Mouse (Mus musculus) lung, embryonic 15.5 days (tissue): Measurements from ENCODE around the gene Hnrnpa2b1. TPM values are rescaled to one million over a fixed set of nuclear protein-coding genes. Genes with fewer than 3 reads are reported as not detected.
A peak's percentile ranks its signal among the peaks of the same experiment; 100 is the strongest.

Source experiments
- ATAC-seq: fragments of 200-750 bp; cut with Nextera tagmentation; 2 replicates; pipeline ENCODE4 v1.8.0; 2017; ENCODE audit warnings: moderate number of reproducible peaks, borderline replicate concordance; ENCODE audit not compliant: low FRiP score, low TSS enrichment; ENCODE audit errors: extremely low read depth
- H3K27ac ChIP-seq: fragments of 300-500 bp; sonication (generic); 2 replicates; pipeline ENCODE4 v1.5.1; 2015; ENCODE audit warnings: moderate library complexity, mild to moderate bottlenecking, inconsistent platforms
- H3K27me3 ChIP-seq: fragments of 300-500 bp; sonication (generic); 2 replicates; pipeline ENCODE4 v1.6.1; 2015; ENCODE audit warnings: inconsistent platforms
- H3K36me3 ChIP-seq: fragments of 300-500 bp; sonication (generic); 2 replicates; pipeline ENCODE4 v1.6.1; 2015; ENCODE audit warnings: inconsistent platforms
- H3K4me1 ChIP-seq: fragments of 300-500 bp; sonication (generic); 2 replicates; pipeline ENCODE4 v1.6.1; 2015; ENCODE audit warnings: inconsistent platforms
- H3K4me2 ChIP-seq: fragments of 300-500 bp; sonication (generic); 2 replicates; pipeline ENCODE4 v1.6.1; 2015; ENCODE audit warnings: inconsistent platforms, mild to moderate bottlenecking, moderate library complexity
- H3K4me3 ChIP-seq: fragments of 300-500 bp; sonication (generic); 2 replicates; pipeline ENCODE4 v1.5.1; 2015; ENCODE audit warnings: mild to moderate bottlenecking, inconsistent platforms
- H3K9ac ChIP-seq: fragments of 300-500 bp; sonication (generic); 2 replicates; pipeline ENCODE4 v1.6.1; 2015; ENCODE audit warnings: inconsistent platforms
- H3K9me3 ChIP-seq: fragments of 300-500 bp; sonication (generic); 2 replicates; pipeline ENCODE4 v1.6.1; 2016; ENCODE audit warnings: inconsistent platforms
- WGBS: fragments of 180-500 bp; shearing (Covaris S2); methylation state at CpG from one replicate; pipeline ENCODE4 v1.1.7; 2015; 5-methylcytosine and 5-hydroxymethylcytosine counted together
- polyA plus RNA-seq: library from polyadenylated mRNA; unstranded; fragments of >200 nt; fragmentation: Nextera tagmentation; extraction: Ambion mirVana; gene quantifications from 2 replicates; pipeline ENCODE4 v1.2.1, GENCODE M21; 2015

The Hnrnpa2b1 gene
- polyA plus RNA-seq, 1 experiment from 2014 or later = 2,008 TPM

DNA sequence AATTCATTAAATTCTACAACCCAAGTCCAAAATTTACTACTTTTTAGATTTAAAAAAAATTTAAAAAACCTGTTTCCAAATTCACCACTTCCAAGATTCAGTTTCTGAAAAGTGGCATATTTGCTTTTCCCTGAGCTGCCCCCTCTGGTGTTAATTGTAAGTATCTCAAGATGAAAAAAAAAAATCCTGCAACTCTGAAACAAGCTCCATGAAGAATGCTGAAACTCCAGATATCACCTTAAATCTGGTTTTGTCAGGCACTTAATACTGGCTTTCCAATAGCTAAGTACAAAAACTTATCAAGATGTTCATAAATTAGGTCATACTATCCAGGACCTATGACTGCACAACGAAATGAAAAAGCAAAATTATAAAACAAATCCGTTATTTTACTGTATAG, 2.0 kb downstream of the Hnrnpa2b1 start:
- Histone ChIP-seq H3K9me3 (no peaks in the 10 kb centered on the region), H3K27me3 (no peaks in the 10 kb centered on the region), H3K4me1 (peaks cover 26% of the 10 kb centered on the region), H3K27ac (no peak overlapping the region), H3K4me3 (peak overlapping the region; percentile 76), H3K4me2 (peak overlapping the region; percentile 62), H3K36me3 (peaks cover 39% of the 10 kb centered on the region), H3K9ac (peak overlapping the region; percentile 37)
- WGBS = 0% methylated on average over 2 of the region's 2 CpGs
- ATAC-seq = no peak

DNA sequence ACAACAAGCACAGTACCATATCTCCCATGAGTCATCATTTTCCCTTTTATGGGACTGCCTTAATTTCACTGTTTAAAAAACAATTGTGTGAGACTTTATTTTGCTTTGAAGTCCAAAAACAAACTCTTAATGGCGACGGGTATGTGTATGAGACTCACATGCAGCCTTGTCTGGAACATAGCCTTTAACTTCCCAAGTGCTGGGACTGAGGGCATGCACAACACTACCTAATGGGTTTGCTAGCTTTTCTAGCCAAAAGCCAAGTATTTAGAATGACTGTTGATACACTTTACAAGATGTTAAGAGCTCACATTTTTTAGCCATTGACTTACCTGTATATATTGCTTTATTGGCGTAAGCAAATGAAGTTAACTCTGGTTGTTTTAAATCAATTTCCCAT, 9.3 kb downstream of the Hnrnpa2b1 start:
- Histone ChIP-seq H3K27me3 (no peaks in the 10 kb centered on the region), H3K27ac (no peak overlapping the region), H3K4me1 (peaks cover under 1% of the 10 kb centered on the region; the same call in 1 of the 2 replicates), H3K9me3 (no peaks in the 10 kb centered on the region), H3K36me3 (peaks cover 61% of the 10 kb centered on the region), H3K9ac (no peak overlapping the region), H3K4me3 (no peak overlapping the region), H3K4me2 (no peak overlapping the region)
- ATAC-seq = no peak
- 75% methylated on average over 3 of the region's 3 CpGs for WGBS

DNA sequence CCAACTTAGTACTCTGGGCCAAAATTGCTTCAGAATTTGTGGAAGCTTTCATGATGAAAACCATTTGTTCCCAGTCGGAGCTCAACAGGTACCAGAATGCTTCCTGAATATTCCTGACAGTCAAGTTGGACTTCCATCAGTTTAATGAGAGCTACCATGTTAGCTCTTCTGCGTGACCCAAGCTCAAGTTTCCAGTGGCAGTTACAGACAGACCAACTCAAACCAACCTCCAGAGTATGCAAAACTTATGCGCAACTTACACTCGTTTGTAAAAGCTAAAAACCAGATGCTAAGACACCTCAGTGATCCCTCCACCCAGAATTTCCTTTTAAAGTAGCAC, 9.7 kb downstream of the Hnrnpa2b1 start:
- Histone ChIP-seq H3K27ac (no peak overlapping the region), H3K36me3 (peaks cover 58% of the 10 kb centered on the region), H3K27me3 (no peaks in the 10 kb centered on the region), H3K4me1 (no peaks in the 10 kb centered on the region), H3K9me3 (no peaks in the 10 kb centered on the region), H3K4me3 (no peak overlapping the region), H3K9ac (no peak overlapping the region), H3K4me2 (no peak overlapping the region)
- WGBS = 70% methylated on average over 4 of the region's 4 CpGs
- ATAC-seq = no peak

DNA sequence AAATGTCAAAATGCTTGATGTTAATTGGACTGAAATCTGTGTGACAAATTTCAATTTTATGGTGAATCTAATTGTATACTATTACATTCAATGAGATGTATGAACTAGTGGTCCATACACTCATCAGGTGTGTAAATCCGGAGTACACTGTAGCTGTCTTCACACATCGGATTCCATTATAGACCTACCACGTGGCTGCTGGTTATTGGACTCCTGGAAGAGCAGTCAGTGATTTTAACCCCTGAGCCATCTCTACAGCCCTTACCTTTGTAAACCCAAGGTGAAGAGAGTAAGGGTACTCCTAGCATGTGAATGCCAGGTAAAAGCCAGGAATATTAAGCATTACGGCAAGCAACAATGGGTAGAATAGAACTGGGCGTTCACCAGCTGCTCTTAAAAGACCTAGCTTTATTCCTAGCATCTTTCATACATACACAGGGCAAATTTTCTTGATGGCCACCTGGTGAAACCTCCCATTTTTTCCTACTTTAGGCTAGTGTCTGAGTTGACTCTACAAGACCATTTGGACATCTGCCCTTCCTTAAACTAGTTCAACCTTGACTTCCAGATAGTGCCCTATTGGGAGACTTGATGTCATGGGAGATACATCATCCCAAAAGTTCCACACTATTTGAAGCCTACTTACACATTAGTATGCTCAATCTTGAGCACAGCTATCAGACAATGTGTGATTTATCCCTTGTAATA, 10.2 kb downstream of the Hnrnpa2b1 start:
- Histone ChIP-seq H3K4me1 (no peaks in the 10 kb centered on the region), H3K9me3 (no peaks in the 10 kb centered on the region), H3K27ac (no peak overlapping the region), H3K4me2 (no peak overlapping the region), H3K4me3 (no peak overlapping the region), H3K36me3 (peaks cover 55% of the 10 kb centered on the region), H3K27me3 (no peaks in the 10 kb centered on the region), H3K9ac (no peak overlapping the region)
- no peak for ATAC-seq
- 45% methylated on average over 5 of the region's 5 CpGs for WGBS

DNA sequence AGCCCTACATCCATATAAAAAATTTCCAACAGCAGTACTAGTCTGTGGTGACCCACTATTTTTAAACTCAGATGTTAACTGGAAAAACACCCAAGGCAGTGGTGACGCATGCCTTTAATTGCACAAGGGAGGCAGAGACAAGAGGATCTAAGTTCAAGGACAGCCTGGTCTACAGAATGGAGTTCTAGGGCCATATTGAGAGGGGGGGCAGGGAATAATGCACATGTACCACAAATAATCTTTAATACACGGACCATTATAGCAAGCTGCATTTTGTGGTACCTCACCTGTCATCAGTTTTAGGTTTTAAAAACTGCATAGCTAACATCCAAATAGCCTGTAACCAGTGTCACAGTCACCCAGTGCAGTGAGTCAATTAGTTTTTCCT, 10.8 kb downstream of the Hnrnpa2b1 start:
- Histone ChIP-seq H3K27me3 (no peaks in the 10 kb centered on the region), H3K9me3 (no peaks in the 10 kb centered on the region), H3K4me1 (no peaks in the 10 kb centered on the region), H3K36me3 (peaks cover 51% of the 10 kb centered on the region), H3K4me2 (no peak overlapping the region), H3K4me3 (no peak overlapping the region), H3K9ac (no peak overlapping the region), H3K27ac (no peak overlapping the region)
- ATAC-seq = peak; percentile 19; the same call in 1 of the 2 replicates
- 43% methylated on average over 2 of the region's 2 CpGs for WGBS

DNA sequence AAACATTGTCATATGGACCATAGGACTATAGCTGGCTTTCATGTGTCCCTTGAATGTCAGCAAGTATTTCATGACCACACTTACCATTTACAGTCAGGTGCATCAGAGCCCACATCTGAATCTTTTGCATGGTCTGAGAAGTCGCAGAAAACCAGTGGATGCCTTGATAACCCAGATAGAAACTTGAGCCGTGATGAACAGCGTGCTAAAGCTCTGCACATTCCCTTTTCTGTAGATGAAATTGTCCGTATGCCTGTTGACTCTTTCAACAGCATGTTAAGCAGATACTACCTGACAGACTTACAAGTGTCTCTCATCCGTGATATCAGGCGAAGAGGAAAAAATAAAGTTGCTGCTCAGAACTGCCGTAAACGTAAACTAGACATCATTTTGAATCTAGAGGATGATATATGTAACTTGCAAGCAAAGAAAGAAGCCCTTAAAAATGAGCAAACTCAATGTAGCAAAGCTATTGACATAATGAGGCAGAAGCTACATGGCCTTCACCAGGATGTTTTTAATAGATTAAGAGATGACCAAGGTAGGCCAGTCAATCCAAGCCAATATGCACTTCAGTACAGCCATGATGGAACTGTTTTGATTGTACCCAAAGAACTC, 11.8 kb downstream of the Hnrnpa2b1 start:
- 66% methylated on average over 8 of the region's 8 CpGs for WGBS

DNA sequence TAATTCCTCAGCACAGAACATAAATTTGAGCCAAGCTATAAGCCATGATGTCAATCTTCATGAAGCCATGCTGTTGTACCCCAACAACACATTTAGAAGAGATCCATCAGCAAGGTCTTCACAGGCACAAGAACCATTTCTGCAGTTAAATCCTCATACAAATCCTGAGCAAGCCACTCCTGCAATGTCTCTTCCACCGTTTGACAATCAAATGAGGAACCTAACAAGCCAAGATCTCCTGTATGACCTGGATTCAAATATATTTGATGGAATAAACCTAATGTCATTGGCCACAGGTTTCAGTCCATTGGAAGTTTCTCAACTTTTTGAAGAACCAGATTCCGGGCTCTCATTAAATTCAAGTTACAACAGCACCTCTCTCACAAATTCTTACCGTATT, 12.4 kb downstream of the Hnrnpa2b1 start:
- Histone ChIP-seq H3K4me3 (no peak overlapping the region), H3K9ac (no peak overlapping the region), H3K36me3 (peaks cover 38% of the 10 kb centered on the region), H3K4me1 (no peaks in the 10 kb centered on the region), H3K27ac (no peak overlapping the region), H3K27me3 (no peaks in the 10 kb centered on the region), H3K9me3 (no peaks in the 10 kb centered on the region), H3K4me2 (no peak overlapping the region)
- ATAC-seq = no peak
- 65% methylated on average over 3 of the region's 3 CpGs for WGBS

More for the DNA sequence above, 11.8 kb downstream of the Hnrnpa2b1 start:
- H3K27ac ChIP-seq = no peak overlapping the region
- no peak overlapping the region for H3K9ac ChIP-seq
- H3K36me3 ChIP-seq = peaks cover 40% of the 10 kb centered on the region
- H3K4me1 ChIP-seq = no peaks in the 10 kb centered on the region
- no peak overlapping the region for H3K4me3 ChIP-seq
- no peak for ATAC-seq
- H3K4me2 ChIP-seq = no peak overlapping the region
- no peaks in the 10 kb centered on the region for H3K9me3 ChIP-seq
- H3K27me3 ChIP-seq = no peaks in the 10 kb centered on the region

DNA sequence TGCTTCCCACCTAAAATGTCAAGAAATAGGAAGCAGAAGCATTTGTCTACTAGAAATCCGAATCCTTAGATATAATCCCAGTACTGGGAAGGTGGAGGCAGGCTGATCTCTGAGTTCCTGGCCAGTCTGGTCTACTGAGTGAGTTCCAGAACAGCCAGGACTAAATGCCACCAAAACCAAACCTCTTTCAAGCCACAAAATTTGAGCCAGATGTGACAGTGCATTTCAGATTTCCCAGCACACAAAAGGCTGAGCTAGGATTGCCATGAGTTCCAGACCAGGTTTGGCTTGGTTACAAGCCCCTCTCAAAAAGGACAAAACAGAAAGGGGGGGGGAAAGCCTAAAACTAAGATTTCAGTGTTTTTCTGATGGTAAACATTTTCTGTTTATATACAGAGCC, 13.5 kb downstream of the Hnrnpa2b1 start:
- H3K4me1 ChIP-seq = no peaks in the 10 kb centered on the region
- WGBS = 78% methylated on average over 1 of the region's 1 CpGs
- no peaks in the 10 kb centered on the region for H3K9me3 ChIP-seq
- peaks cover 29% of the 10 kb centered on the region for H3K36me3 ChIP-seq
- no peaks in the 10 kb centered on the region for H3K27me3 ChIP-seq
- no peak overlapping the region for H3K27ac ChIP-seq
- H3K9ac ChIP-seq = no peak overlapping the region
- no peak overlapping the region for H3K4me2 ChIP-seq
- no peak overlapping the region for H3K4me3 ChIP-seq
- ATAC-seq = no peak

DNA sequence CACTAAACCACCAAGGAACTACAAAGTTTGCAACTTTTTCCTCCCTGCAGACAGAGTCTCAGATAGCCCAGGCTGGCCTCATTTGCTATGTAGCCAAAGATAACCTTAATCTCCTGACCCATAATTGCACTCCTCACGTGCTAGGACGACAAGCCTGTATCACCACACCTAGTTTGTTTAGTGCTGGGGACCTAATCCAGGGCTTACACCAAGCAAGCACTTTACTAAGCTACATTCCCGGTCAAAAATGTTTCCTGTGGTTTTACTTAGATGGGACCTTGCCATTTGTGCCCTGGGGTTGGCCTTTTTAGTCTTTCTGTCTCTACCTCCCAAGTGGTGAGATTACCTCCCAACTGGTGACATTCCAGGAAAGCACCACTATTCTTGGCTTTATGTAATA, 14.7 kb downstream of the Hnrnpa2b1 start:
- Histone ChIP-seq H3K36me3 (peaks cover 20% of the 10 kb centered on the region), H3K4me3 (no peak overlapping the region), H3K4me2 (no peak overlapping the region), H3K27me3 (no peaks in the 10 kb centered on the region), H3K9ac (no peak overlapping the region), H3K9me3 (no peaks in the 10 kb centered on the region), H3K27ac (no peak overlapping the region), H3K4me1 (no peaks in the 10 kb centered on the region)
- 22% methylated on average over 3 of the region's 3 CpGs for WGBS
- no peak for ATAC-seq

DNA sequence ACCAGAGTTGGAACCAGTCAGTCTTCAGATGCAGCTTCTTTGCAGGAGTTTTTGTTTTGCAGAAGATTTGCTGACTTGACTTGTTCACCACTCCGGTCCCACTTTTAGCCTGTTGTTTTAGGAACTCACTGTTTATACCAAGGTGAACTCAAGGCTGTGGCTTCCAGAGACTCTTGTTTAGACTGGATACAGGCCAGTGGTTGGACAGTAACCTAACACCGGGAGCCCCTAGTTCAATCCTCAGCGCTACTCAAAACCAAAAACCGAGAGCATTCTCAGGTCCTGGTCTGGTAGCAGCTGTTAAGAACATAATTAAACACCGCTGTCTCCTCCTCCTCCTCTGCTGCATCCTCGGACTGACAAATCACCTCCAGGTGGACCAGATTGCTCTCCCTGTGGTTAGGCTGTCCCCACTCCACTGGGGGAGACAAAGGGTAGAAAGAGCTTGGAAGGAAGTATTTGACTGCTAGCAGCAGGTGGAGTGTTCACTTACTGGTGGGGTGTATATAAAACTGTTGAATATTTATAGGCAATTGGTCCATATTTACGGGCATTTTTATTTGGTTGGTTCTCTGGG, 16.7 kb downstream of the Hnrnpa2b1 start:
- 47% methylated on average over 7 of the region's 7 CpGs for WGBS
- H3K27ac ChIP-seq = no peak overlapping the region
- ATAC-seq = no peak
- H3K4me1 ChIP-seq = no peaks in the 10 kb centered on the region
- H3K4me2 ChIP-seq = no peak overlapping the region
- H3K9ac ChIP-seq = no peak overlapping the region
- no peaks in the 10 kb centered on the region for H3K9me3 ChIP-seq
- no peaks in the 10 kb centered on the region for H3K27me3 ChIP-seq
- H3K36me3 ChIP-seq = peaks cover 5% of the 10 kb centered on the region; the same call in 1 of the 2 replicates
- H3K4me3 ChIP-seq = no peak overlapping the region

DNA sequence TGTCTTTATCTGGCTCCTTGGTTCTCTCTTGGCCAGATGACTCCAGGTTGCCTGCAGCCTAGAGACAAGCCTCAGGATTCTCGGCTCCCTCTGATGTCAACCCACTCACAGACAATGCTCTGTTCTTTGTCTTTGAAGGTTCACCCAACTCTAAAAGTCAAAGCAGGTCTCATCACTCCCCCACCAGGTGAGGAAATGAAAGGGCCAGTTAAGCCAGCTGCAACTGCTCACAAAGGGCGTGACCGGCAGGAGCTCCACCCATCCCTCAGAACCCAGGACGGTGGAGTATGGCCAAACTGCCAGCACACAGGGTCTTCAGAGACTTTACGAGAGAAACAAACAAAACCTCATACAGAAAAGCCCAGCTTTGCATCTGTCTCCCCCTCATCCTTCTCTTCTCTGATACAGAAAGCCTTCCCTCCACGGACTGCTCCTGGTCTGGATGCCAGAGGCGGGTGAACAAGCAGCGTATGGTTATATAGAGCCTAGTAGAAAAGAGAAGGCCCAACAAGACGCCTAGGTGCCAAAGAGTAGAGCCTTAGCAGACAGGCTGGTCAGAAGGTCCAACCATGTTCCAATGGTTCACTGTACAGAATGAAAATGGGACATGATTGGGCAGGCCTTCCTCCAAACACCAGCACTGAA, 27.4 kb downstream of the Hnrnpa2b1 start:
- 57% methylated on average over 9 of the region's 9 CpGs for WGBS
- ATAC-seq = no peak

DNA sequence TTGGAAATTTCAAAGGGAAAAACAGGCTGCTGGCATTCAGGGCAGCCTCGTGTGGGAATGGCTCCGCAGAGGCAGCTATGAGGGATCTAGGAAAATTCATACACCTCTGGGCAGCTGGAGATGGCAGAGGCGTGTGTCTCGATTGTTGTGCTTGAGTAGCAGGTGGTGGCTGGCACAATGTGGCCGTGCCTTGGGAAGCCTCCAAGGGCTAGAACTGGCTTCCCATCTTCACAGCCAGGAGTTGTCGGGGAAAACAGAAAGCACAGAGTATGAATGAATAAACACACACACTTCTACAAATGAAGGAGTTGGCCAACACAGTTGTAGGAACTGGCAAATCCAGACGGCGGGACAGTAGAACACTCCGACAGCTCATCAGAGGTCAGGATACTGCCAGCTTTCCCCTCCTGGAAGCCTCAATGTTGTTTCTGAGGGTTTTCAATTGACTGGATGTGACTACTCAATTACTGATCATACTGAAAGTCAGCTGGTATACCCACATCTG, 30.8 kb downstream of the Hnrnpa2b1 start:
- Histone ChIP-seq H3K4me1 (0 out of 2 replicates have a peak, but pooled peaks cover 3% of the 10 kb centered on the region), H3K27me3 (peaks cover 21% of the 10 kb centered on the region), H3K9ac (no peak overlapping the region), H3K36me3 (no peaks in the 10 kb centered on the region), H3K27ac (no peak overlapping the region), H3K4me3 (no peak overlapping the region), H3K9me3 (no peaks in the 10 kb centered on the region), H3K4me2 (no peak overlapping the region)
- WGBS = 75% methylated on average over 9 of the region's 9 CpGs
- no peak for ATAC-seq

More for the DNA sequence above, 27.4 kb downstream of the Hnrnpa2b1 start:
- no peak overlapping the region for H3K4me2 ChIP-seq
- 0 out of 2 replicates have a peak, but pooled peaks cover 3% of the 10 kb centered on the region for H3K4me1 ChIP-seq
- no peaks in the 10 kb centered on the region for H3K27me3 ChIP-seq
- H3K9ac ChIP-seq = no peak overlapping the region
- no peaks in the 10 kb centered on the region for H3K36me3 ChIP-seq
- no peaks in the 10 kb centered on the region for H3K9me3 ChIP-seq
- H3K4me3 ChIP-seq = no peak overlapping the region
- H3K27ac ChIP-seq = no peak overlapping the region
